Mouse (Mus musculus) forebrain, embryonic 15.5 days (tissue): ENCODE results near the gene Hsp90ab1. TPM values are rescaled to one million over a fixed set of nuclear protein-coding genes. Genes with fewer than 3 reads are reported as not detected.
A peak's percentile ranks its signal among the peaks of the same experiment; 100 is the strongest.

ENCODE experiments used
- ATAC-seq: fragments of 200-750 bp; cut with Nextera tagmentation; replicated peaks from 2 replicates; pipeline ENCODE4 v1.8.0; 2017; ENCODE audit warnings: mild to moderate bottlenecking, moderate TSS enrichment, moderate library complexity
- H3K27ac ChIP-seq: fragments of 300-500 bp; sonication (generic); replicated peaks from 2 replicates; pipeline ENCODE4 v1.5.1; 2015; ENCODE audit warnings: mild to moderate bottlenecking, inconsistent platforms
- H3K27me3 ChIP-seq: fragments of 300-500 bp; sonication (generic); 2 replicates; pipeline ENCODE4 v1.6.1; 2015; ENCODE audit warnings: inconsistent platforms
- H3K36me3 ChIP-seq: fragments of 300-500 bp; sonication (generic); 2 replicates; pipeline ENCODE4 v1.6.1; 2015; ENCODE audit warnings: mild to moderate bottlenecking, inconsistent platforms
- H3K4me1 ChIP-seq: fragments of 300-500 bp; sonication (generic); 2 replicates; pipeline ENCODE4 v1.6.1; 2015; ENCODE audit warnings: inconsistent platforms
- H3K4me2 ChIP-seq: fragments of 300-500 bp; sonication (generic); replicated peaks from 2 replicates; pipeline ENCODE4 v1.6.1; 2015; ENCODE audit warnings: mild to moderate bottlenecking, inconsistent platforms
- H3K4me3 ChIP-seq: fragments of 300-500 bp; sonication (generic); 2 replicates; pipeline ENCODE4 v1.5.1; 2015; ENCODE audit warnings: mild to moderate bottlenecking, inconsistent platforms
- H3K9ac ChIP-seq: fragments of 300-500 bp; sonication (generic); replicated peaks from 2 replicates; pipeline ENCODE4 v1.6.1; 2015; ENCODE audit warnings: mild to moderate bottlenecking, inconsistent platforms
- H3K9me3 ChIP-seq: fragments of 300-500 bp; sonication (generic); 2 replicates; pipeline ENCODE4 v1.6.1; 2016; ENCODE audit warnings: inconsistent platforms
- WGBS: fragments of 180-500 bp; shearing (Covaris S2); methylation state at CpG from one replicate; pipeline ENCODE4 v1.1.7; 2015; ENCODE audit warnings: mixed read lengths; 5-methylcytosine and 5-hydroxymethylcytosine counted together
- polyA plus RNA-seq: library from polyadenylated mRNA; unstranded; fragments of >200 nt; fragmentation: Nextera tagmentation; extraction: Ambion mirVana; gene quantifications from 2 replicates; pipeline ENCODE4 v1.2.1, GENCODE M21; 2015

Hsp90ab1 gene
- polyA plus RNA-seq, 1 experiment from 2014 or later, result 1,627 TPM

GRCm38 (mm10) chr17:45594881-45595735, 22.0 kb upstream of the Hsp90ab1 start:
- Histone ChIP-seq H3K27me3 (peaks cover 6% of the 10 kb centered on the region; the same call in 1 of the 2 replicates), H3K36me3 (no peaks in the 10 kb centered on the region), H3K4me3 (peak overlapping the region; percentile 55), H3K4me2 (peak overlapping the region; percentile 94), H3K27ac (peak overlapping the region; percentile 71), H3K9me3 (no peaks in the 10 kb centered on the region), H3K4me1 (peaks cover 64% of the 10 kb centered on the region), H3K9ac (peak overlapping the region; percentile 51)
- peak; percentile 83 for ATAC-seq
- under 1% methylated on average over 58 of the region's 58 CpGs for WGBS

GRCm38 (mm10) chr17:45594195-45594594, 21.1 kb upstream of the Hsp90ab1 start:
- Histone ChIP-seq H3K36me3 (no peaks in the 10 kb centered on the region), H3K27me3 (no peaks in the 10 kb centered on the region), H3K27ac (no peak overlapping the region), H3K4me3 (peak overlapping the region; percentile 55), H3K4me1 (peaks cover 58% of the 10 kb centered on the region), H3K9me3 (no peaks in the 10 kb centered on the region), H3K9ac (peak overlapping the region; percentile 51; the same call in 1 of the 2 replicates), H3K4me2 (peak overlapping the region; percentile 94)
- WGBS, result 50% methylated on average over 8 of the region's 8 CpGs
- no peak for ATAC-seq

- peaks cover 53% of the 10 kb centered on the region for H3K4me1 ChIP-seq
- H3K9ac ChIP-seq, result no peak overlapping the region
- no peaks in the 10 kb centered on the region for H3K27me3 ChIP-seq
- H3K4me2 ChIP-seq, result peak overlapping the region; percentile 94; the same call in 1 of the 2 replicates
- no peak overlapping the region for H3K4me3 ChIP-seq
- no peak overlapping the region for H3K27ac ChIP-seq
- ATAC-seq, result no peak
- WGBS, result 35% methylated on average over 8 of the region's 8 CpGs
- H3K36me3 ChIP-seq, result no peaks in the 10 kb centered on the region
- H3K9me3 ChIP-seq, result no peaks in the 10 kb centered on the region
Observed at GRCm38 (mm10) chr17:45593479-45593878, 20.4 kb upstream of the Hsp90ab1 start.

GRCm38 (mm10) chr17:45592606-45593431, 19.7 kb upstream of the Hsp90ab1 start:
- Histone ChIP-seq H3K27me3 (no peaks in the 10 kb centered on the region), H3K9ac (peak overlapping the region; percentile 17; the same call in 1 of the 2 replicates), H3K27ac (0 out of 2 replicates have a peak overlapping the region, but pooled peaks have one; percentile 12), H3K4me3 (no peak overlapping the region), H3K4me2 (peak overlapping the region; percentile 94), H3K9me3 (no peaks in the 10 kb centered on the region), H3K36me3 (no peaks in the 10 kb centered on the region), H3K4me1 (peaks cover 52% of the 10 kb centered on the region)
- ATAC-seq, result no peak
- WGBS, result 45% methylated on average over 8 of the region's 8 CpGs

GRCm38 (mm10) chr17:45591701-45592605, 18.9 kb upstream of the Hsp90ab1 start:
- 57% methylated on average over 16 of the region's 16 CpGs for WGBS
- Histone ChIP-seq H3K27me3 (no peaks in the 10 kb centered on the region), H3K4me1 (peaks cover 49% of the 10 kb centered on the region), H3K4me2 (peak overlapping the region; percentile 17), H3K36me3 (0 out of 2 replicates have a peak, but pooled peaks cover 3% of the 10 kb centered on the region), H3K9ac (peak overlapping the region; percentile 17; the same call in 1 of the 2 replicates), H3K4me3 (no peak overlapping the region), H3K27ac (0 out of 2 replicates have a peak overlapping the region, but pooled peaks have one; percentile 12), H3K9me3 (no peaks in the 10 kb centered on the region)
- no peak for ATAC-seq

- Histone ChIP-seq H3K9ac (no peak overlapping the region), H3K4me1 (peaks cover 33% of the 10 kb centered on the region), H3K27me3 (no peaks in the 10 kb centered on the region), H3K4me3 (no peak overlapping the region), H3K27ac (no peak overlapping the region), H3K36me3 (0 out of 2 replicates have a peak, but pooled peaks cover 10% of the 10 kb centered on the region), H3K9me3 (no peaks in the 10 kb centered on the region), H3K4me2 (no peak overlapping the region)
- 89% methylated on average over 6 of the region's 6 CpGs for WGBS
- ATAC-seq, result no peak
Observed at GRCm38 (mm10) chr17:45590410-45590809, 17.3 kb upstream of the Hsp90ab1 start.

- Histone ChIP-seq H3K27ac (no peak overlapping the region), H3K36me3 (0 out of 2 replicates have a peak, but pooled peaks cover 10% of the 10 kb centered on the region), H3K9ac (no peak overlapping the region), H3K9me3 (no peaks in the 10 kb centered on the region), H3K4me3 (no peak overlapping the region), H3K27me3 (no peaks in the 10 kb centered on the region), H3K4me1 (peaks cover 33% of the 10 kb centered on the region), H3K4me2 (no peak overlapping the region)
- ATAC-seq, result no peak
- 94% methylated on average over 8 of the region's 8 CpGs for WGBS
Observed at GRCm38 (mm10) chr17:45589844-45590243, 16.8 kb upstream of the Hsp90ab1 start.

- no peaks in the 10 kb centered on the region for H3K9me3 ChIP-seq
- no peak overlapping the region for H3K9ac ChIP-seq
- no peak for ATAC-seq
- WGBS, result 98% methylated on average over 7 of the region's 7 CpGs
- no peak overlapping the region for H3K27ac ChIP-seq
- H3K4me2 ChIP-seq, result no peak overlapping the region
- 0 out of 2 replicates have a peak, but pooled peaks cover 10% of the 10 kb centered on the region for H3K36me3 ChIP-seq
- H3K27me3 ChIP-seq, result no peaks in the 10 kb centered on the region
- H3K4me3 ChIP-seq, result no peak overlapping the region
- peaks cover 33% of the 10 kb centered on the region for H3K4me1 ChIP-seq
Observed at GRCm38 (mm10) chr17:45589236-45589635, 16.2 kb upstream of the Hsp90ab1 start.

- Histone ChIP-seq H3K4me1 (peaks cover 24% of the 10 kb centered on the region), H3K36me3 (0 out of 2 replicates have a peak, but pooled peaks cover 10% of the 10 kb centered on the region), H3K27me3 (no peaks in the 10 kb centered on the region), H3K9ac (no peak overlapping the region), H3K9me3 (no peaks in the 10 kb centered on the region), H3K4me2 (no peak overlapping the region), H3K27ac (no peak overlapping the region), H3K4me3 (no peak overlapping the region)
- WGBS, result 93% methylated on average over 7 of the region's 7 CpGs
- ATAC-seq, result no peak
Observed at GRCm38 (mm10) chr17:45588370-45588769, 15.3 kb upstream of the Hsp90ab1 start.

- WGBS, result 89% methylated on average over 3 of the region's 3 CpGs
- no peak overlapping the region for H3K4me3 ChIP-seq
- H3K9me3 ChIP-seq, result no peaks in the 10 kb centered on the region
- H3K4me1 ChIP-seq, result peaks cover 12% of the 10 kb centered on the region
- H3K27me3 ChIP-seq, result no peaks in the 10 kb centered on the region
- H3K9ac ChIP-seq, result no peak overlapping the region
- no peak for ATAC-seq
- H3K4me2 ChIP-seq, result no peak overlapping the region
- 0 out of 2 replicates have a peak, but pooled peaks cover 10% of the 10 kb centered on the region for H3K36me3 ChIP-seq
- H3K27ac ChIP-seq, result no peak overlapping the region
Observed at GRCm38 (mm10) chr17:45586449-45586837, 13.4 kb upstream of the Hsp90ab1 start.
